Mouse (Mus musculus): Measurements from ENCODE around the gene Wipi2. TPM values are rescaled to one million over a fixed set of nuclear protein-coding genes. Genes with fewer than 3 reads are reported as not detected.

Gene Wipi2
- polyA plus RNA-seq, 1 experiment from 2014 or later, result 46.0 TPM

Other genes with a start within 250 kb of the Wipi2 start
- 5.4 and 5.9 TPM in 2 replicates for gene Foxk1, start 226.2 kb upstream of the Wipi2 start, polyA plus RNA-seq (2014; fragmentation: Nextera tagmentation; extraction: Ambion mirVana)
- 12.6 and 12.9 TPM in 2 replicates for gene Ap5z1, start 163.8 kb upstream of the Wipi2 start, polyA plus RNA-seq (2014; fragmentation: Nextera tagmentation; extraction: Ambion mirVana)
- 0.23 and 0.25 TPM in 2 replicates for gene Papolb, start 97.6 kb upstream of the Wipi2 start, polyA plus RNA-seq (2014; fragmentation: Nextera tagmentation; extraction: Ambion mirVana)
- 17.4 and 17.8 TPM in 2 replicates for gene Radil, start 76.6 kb upstream of the Wipi2 start, polyA plus RNA-seq (2014; fragmentation: Nextera tagmentation; extraction: Ambion mirVana)
- gene Mmd2, start 18.9 kb upstream of the Wipi2 start, polyA plus RNA-seq (2014; fragmentation: Nextera tagmentation; extraction: Ambion mirVana), result 51.7 and 64.2 TPM in 2 replicates
- 81.0 and 82.8 TPM in 2 replicates for gene Slc29a4, start 64.8 kb downstream of the Wipi2 start, polyA plus RNA-seq (2014; fragmentation: Nextera tagmentation; extraction: Ambion mirVana)
- gene Tnrc18, start 190.0 kb downstream of the Wipi2 start, polyA plus RNA-seq (2014; fragmentation: Nextera tagmentation; extraction: Ambion mirVana), result 34.1 and 38.9 TPM in 2 replicates

Measured in hindbrain, embryonic 14.5 days (tissue).